Mouse (Mus musculus) cerebellum, adult 18-20 months (tissue): ENCODE measurements around the gene Scg5.

Experiments used
- DNase-seq, 2 experiments: peaks; one replicate each; pipeline ENCODE4 v3.0.0; 2021

The Scg5 gene

GRCm38 (mm10) chr2:113805765-113806164 is 23.2 kb downstream of the Scg5 start:
- no peak for DNase-seq

- peak; percentile 71 to 81 for DNase-seq
These were observed 25.2 kb downstream of the Scg5 start for GRCm38 (mm10) chr2:113803753-113804152.

GRCm38 (mm10) chr2:113800846-113801245 is 28.1 kb downstream of the Scg5 start:
- no peak for DNase-seq

GRCm38 (mm10) chr2:113798605-113799004 is 30.3 kb downstream of the Scg5 start:
- peak in 1 of 2 experiments; percentile 38 for DNase-seq

- no peak for DNase-seq
These were observed 33.7 kb downstream of the Scg5 start for GRCm38 (mm10) chr2:113795186-113795585.

- DNase-seq = no peak
These were observed 35.4 kb downstream of the Scg5 start for GRCm38 (mm10) chr2:113793521-113793920.

- DNase-seq = no peak
These were observed 40.0 kb downstream of the Scg5 start for GRCm38 (mm10) chr2:113788821-113789387.

GRCm38 (mm10) chr2:113787882-113788281 is 41.0 kb downstream of the Scg5 start:
- no peak for DNase-seq

GRCm38 (mm10) chr2:113784851-113785250 is 44.1 kb downstream of the Scg5 start:
- no peak for DNase-seq

- no peak for DNase-seq
These were observed 47.4 kb downstream of the Scg5 start for GRCm38 (mm10) chr2:113781521-113781920.

- DNase-seq = no peak
These were observed 47.8 kb downstream of the Scg5 start for GRCm38 (mm10) chr2:113781107-113781506.

- DNase-seq = peak in 1 of 2 experiments; percentile 13
These were observed 49.6 kb downstream of the Scg5 start for GRCm38 (mm10) chr2:113779336-113779735.

GRCm38 (mm10) chr2:113778036-113778435 is 50.9 kb downstream of the Scg5 start:
- DNase-seq = no peak

GRCm38 (mm10) chr2:113776297-113776696 is 52.6 kb downstream of the Scg5 start:
- no peak for DNase-seq

GRCm38 (mm10) chr2:113774150-113774805 is 54.6 kb downstream of the Scg5 start:
- DNase-seq = no peak

- DNase-seq = no peak
These were observed 60.2 kb downstream of the Scg5 start for GRCm38 (mm10) chr2:113768541-113769303.

- peak in 1 of 2 experiments; percentile 17 for DNase-seq
These were observed 63.0 kb downstream of the Scg5 start for GRCm38 (mm10) chr2:113765885-113766284.

GRCm38 (mm10) chr2:113764968-113765367 is 64.0 kb downstream of the Scg5 start:
- no peak for DNase-seq

GRCm38 (mm10) chr2:113758311-113759161 is 70.4 kb downstream of the Scg5 start, which contains the start of gene Grem1:
Gene Grem1, minus strand, starts transcription at chr2:113758646.
- peak; percentile 22 to 25 for DNase-seq

- DNase-seq = peak; percentile 29 to 30
These were observed 71.2 kb downstream of the Scg5 start for GRCm38 (mm10) chr2:113757525-113758310.

- no peak for DNase-seq
These were observed 71.9 kb downstream of the Scg5 start for GRCm38 (mm10) chr2:113756924-113757524.

GRCm38 (mm10) chr2:113749721-113750120 is 79.2 kb downstream of the Scg5 start:
- no peak for DNase-seq
